Mouse (Mus musculus): ENCODE measurements around the gene Phb2.

DNA sequence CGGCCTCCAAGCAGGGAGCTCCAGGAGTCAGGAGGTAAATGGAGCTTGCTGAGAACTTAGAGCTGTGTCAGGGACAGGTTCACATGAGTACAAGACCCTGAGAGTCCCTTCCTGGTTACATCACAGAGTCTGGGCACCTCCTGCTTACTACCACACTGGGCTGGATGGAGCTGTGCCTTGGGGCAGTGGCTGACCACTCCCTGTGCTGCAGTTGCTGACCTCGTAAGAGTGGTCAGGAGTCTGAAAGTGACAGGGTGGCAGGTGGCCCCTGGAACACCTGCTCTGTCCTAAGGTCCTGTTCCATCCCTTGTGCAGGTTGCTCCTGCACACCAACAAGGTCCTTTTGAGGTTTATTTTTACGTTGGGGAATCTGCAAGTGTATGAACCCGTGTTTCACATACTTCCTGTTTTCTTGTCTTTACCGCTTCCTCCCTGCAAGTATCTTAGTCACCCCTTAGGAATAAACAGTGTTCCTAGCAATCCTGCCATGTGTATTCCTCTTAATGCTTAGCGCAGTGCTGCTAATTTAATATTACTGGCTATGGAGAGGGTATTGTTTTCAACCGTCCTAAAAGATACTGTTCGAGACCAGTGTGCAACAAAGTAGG, 23.9 kb upstream of the Phb2 start:
- no peak for TF ChIP-seq POLR2A (IDR thresholded peaks at IDR 0.05; ENCODE audit: extremely low read depth, insufficient read depth, low read length)
- TF ChIP-seq CTCF (IDR thresholded peaks at IDR 0.05; ENCODE audit: extremely low read depth, insufficient read depth, low read length) = no peak

Measured in cortical plate, adult 2 months (tissue).